Mouse (Mus musculus) embryonic stem cell, embryonic (primary cell): ENCODE data around the gene Ehhadh.

Source experiments
- CTCF ChIA-PET, 4 experiments: fragments of 300-600 bp in 2 of 4; fragments of 350-600 bp in 2 of 4; sonication (Branson Sonifier 250); formaldehyde crosslinking; loops; one replicate each; lab custom pipeline; 2022; ENCODE audit warnings: inconsistent platforms in 2 of 4; lab: Charles Lee
- POLR2A ChIA-PET, 4 experiments: fragments of 300-600 bp in 2 of 4; fragments of 350-600 bp in 2 of 4; sonication (Branson Sonifier 250); formaldehyde crosslinking; loops; one replicate each; lab custom pipeline; 2022; ENCODE audit warnings: antibody characterized with exemption in 4 of 4, inconsistent platforms in 1 of 4; lab: Charles Lee

The Ehhadh gene

GRCm38 (mm10) chr16:21787516-21788353 lies at the start of gene Ehhadh:
Gene Ehhadh, minus strand, starts transcription at chr16:21787807.
- POLR2A ChIA-PET: interaction anchor here in 3 of 4 experiments (0.6 to 2.0 kb wide), 18 partner anchors 9 to 470 kb away, joined by 3 to 8 read pairs (median 4); partner anchors contain the start of gene Tmem41a (in 1 of the 3)
- CTCF ChIA-PET: interaction anchor here in 1 of 4 experiments (0.5 to 0.6 kb wide), 2 partner anchors 228 to 251 kb away, joined by 3 to 8 read pairs; no protein-coding TSS in a partner anchor

- CTCF ChIA-PET: no interaction called here
- POLR2A ChIA-PET: interaction anchor here in 2 of 4 experiments (0.8 to 2.3 kb wide), 5 partner anchors 15 to 192 kb away, joined by 3 to 15 read pairs (median 3); partner anchors contain the start of gene Map3k13 (in 1 of the 2)
These were observed 48.9 kb upstream of the Ehhadh start for GRCm38 (mm10) chr16:21836311-21837072.

DNA sequence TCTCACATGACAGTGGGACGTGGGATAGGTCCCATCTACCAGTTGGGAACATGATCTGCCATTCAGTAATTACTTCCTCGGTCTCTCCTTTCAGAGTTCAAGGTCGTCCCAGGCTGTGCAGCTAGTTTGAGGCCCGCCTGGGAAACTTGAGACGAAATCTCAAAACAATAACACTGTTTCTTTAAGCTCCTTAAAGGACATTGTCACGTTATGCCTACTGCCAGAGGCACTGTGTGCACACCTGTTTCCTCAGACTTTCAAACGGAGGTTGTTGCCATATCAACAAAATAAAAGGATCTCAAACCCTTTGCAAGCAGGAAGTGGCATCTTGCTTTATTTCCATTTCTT lies 48.0 kb upstream of the Ehhadh start:
- ChIA-PET POLR2A (interaction anchor here in 3 of 4 experiments (0.5 to 2.3 kb wide), 21 partner anchors 10 to 226 kb away, joined by 3 to 15 read pairs (median 4); partner anchors contain the start of genes Map3k13 (in 1 of the 3) and Tmem41a (in 1 of the 3)), CTCF (interaction anchor here in 2 of 4 experiments (0.6 to 0.8 kb wide), 2 partner anchors 223 to 287 kb away, joined by 3 read pairs; no protein-coding TSS in a partner anchor)

DNA sequence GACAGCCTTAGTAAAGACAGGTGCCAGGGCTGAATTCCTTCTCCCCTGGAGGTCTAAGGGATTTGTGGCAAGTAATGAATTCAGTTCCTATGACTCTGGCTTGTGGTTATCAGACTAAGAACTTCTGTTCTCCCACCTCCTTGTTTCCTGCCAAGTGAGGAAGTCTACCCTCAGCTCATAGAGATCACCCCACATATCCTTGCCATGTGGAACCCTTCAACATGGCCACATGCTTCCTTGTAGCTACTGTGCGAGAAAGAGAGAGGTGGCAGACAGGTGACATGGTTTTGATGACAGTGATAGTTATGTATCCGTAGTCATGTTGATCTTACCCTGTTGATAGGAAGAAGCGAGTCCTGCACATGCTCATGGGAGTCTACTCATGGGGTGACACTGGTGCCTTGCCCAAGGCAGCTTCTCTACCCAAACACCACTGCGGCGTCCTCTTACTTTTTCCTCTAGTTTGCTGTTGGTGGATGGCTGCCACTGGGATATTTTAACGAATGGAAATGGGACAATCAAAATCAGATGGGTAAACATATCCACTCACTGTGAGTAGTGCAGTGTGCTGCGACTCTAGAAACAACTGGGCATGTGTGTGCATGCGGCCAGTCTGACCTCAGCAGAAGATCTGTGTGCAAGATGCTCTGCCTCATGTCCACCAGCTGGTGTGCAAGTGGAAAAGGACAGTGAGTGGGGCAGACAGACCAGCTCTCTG lies 47.4 kb upstream of the Ehhadh start:
- ChIA-PET CTCF (interaction anchor here in 1 of 4 experiments (0.8 kb wide), 1 partner anchor 224 kb away, joined by 3 read pairs; no protein-coding TSS in a partner anchor), POLR2A (interaction anchor here in 3 of 4 experiments (0.5 to 2.3 kb wide), 19 partner anchors 9 to 227 kb away, joined by 3 to 15 read pairs (median 4); partner anchors contain the start of gene Tmem41a (in 1 of the 3))

DNA sequence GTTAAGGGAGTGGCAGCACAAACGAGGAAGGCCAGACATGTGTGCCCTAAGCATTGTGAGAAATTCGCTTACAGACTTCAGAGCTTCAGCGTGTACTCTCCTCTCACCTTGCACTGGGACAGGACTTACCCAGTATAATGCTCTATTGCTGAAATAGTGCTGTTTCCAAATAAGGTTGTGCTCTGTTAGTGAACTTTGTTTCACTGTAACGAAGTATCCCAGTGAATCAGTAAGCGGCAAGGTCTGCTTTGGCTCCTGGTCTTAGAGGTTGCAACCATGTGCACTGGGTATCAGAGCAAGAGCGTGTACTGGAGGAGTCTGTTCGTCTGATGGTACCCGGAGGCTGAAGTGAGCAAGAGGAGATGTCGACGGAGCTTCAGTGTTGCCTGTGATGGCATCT lies 46.4 kb upstream of the Ehhadh start:
- POLR2A ChIA-PET: interaction anchor here in 1 of 4 experiments (1.4 kb wide), 1 partner anchor 26 kb away, joined by 4 read pairs; no protein-coding TSS in a partner anchor
- CTCF ChIA-PET: no interaction called here

GRCm38 (mm10) chr16:21833469-21833868 lies 45.9 kb upstream of the Ehhadh start:
- CTCF ChIA-PET: interaction anchor here in 1 of 4 experiments (1.5 kb wide), 1 partner anchor 1029 kb away, joined by 3 read pairs; no protein-coding TSS in a partner anchor
- POLR2A ChIA-PET: interaction anchor here in 2 of 4 experiments (1.1 to 1.4 kb wide), 2 partner anchors 25 to 26 kb away, joined by 3 to 4 read pairs; no protein-coding TSS in a partner anchor

- CTCF ChIA-PET: no interaction called here
- POLR2A ChIA-PET: interaction anchor here in 2 of 4 experiments (1.2 to 1.3 kb wide), 3 partner anchors 13 to 156 kb away, joined by 4 to 6 read pairs (median 4); no protein-coding TSS in a partner anchor
These were observed 44.2 kb upstream of the Ehhadh start for GRCm38 (mm10) chr16:21831764-21832163.

GRCm38 (mm10) chr16:21830784-21831183 lies 43.2 kb upstream of the Ehhadh start:
- ChIA-PET POLR2A (interaction anchor here in 2 of 4 experiments (0.6 to 1.4 kb wide), 3 partner anchors 10 to 157 kb away, joined by 3 to 4 read pairs (median 3); no protein-coding TSS in a partner anchor), CTCF (interaction anchor here in 1 of 4 experiments (0.7 kb wide), 1 partner anchor 384 kb away, joined by 8 read pairs; no protein-coding TSS in a partner anchor)

DNA sequence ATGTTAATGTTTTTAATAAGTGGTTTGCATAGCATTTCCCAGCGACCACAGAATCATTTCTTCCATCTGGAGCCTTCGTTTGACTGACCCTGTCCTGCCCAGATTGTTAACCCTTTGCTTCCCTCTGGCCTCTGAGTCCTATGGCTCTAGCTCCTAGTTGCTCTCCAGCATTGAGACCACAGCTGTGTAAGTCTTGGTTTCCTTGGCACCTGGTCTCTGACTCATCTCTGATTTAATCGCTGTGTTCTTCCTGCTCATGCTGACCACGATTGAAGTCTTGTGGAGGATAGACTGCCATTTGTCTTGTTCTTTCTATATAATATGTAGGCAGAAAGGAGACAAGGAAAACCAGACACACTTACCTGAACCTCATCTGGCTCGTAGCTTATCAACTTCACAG lies 42.1 kb upstream of the Ehhadh start:
- CTCF ChIA-PET: interaction anchor here in 1 of 4 experiments (0.5 kb wide), 1 partner anchor 11 kb away, joined by 6 read pairs; no protein-coding TSS in a partner anchor

DNA sequence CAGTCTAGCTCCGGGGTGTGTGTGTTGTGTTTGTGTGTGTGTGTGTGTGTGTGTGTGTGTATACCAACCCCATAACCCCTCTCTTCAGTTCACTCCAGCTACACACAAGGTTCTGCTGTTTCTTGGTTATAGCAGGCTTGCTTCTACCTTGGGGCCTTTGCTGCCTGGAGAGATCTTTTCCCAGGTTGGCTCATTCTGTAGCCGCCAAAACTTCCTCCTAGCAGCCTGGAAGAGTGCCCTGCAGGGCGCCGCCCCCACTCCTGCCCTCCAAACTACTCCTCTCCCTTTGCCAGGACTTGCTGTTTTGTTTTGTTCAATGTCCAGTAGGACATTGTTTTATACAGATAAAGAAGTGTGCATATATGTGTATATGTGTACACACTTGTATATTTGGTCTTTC lies 40.0 kb upstream of the Ehhadh start:
- ChIA-PET CTCF (no interaction called here), POLR2A (interaction anchor here in 2 of 4 experiments (0.7 to 1.4 kb wide), 4 partner anchors 9 to 221 kb away, joined by 3 to 7 read pairs (median 3); no protein-coding TSS in a partner anchor)

More for the DNA sequence above, 42.1 kb upstream of the Ehhadh start:
- POLR2A ChIA-PET: interaction anchor here in 2 of 4 experiments (0.9 to 1.4 kb wide), 2 partner anchors 133 to 166 kb away, joined by 3 read pairs; partner anchors contain the start of gene Liph (in 1 of the 2)

DNA sequence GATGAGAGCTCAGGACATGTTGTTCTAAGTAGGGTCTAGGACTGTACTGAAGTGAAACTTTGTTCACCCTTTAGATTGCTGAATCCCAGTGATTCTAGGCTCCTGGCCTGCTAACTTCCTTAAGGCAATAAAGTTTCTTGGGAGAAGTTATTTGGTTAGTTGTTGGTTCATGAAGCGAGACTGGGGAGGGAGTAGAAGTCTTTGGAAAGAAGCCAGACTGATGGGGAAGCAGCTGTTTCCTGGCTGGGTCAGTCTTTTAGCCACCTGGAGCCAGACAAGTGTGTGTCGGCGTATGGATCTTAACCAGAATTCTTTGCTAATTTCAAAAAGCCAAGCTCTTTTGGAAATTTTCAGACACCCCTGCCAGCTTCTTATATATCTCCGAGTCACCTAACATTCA lies 39.5 kb upstream of the Ehhadh start:
- ChIA-PET CTCF (interaction anchor here in 1 of 4 experiments (0.5 kb wide), 1 partner anchor 29 kb away, joined by 3 read pairs; no protein-coding TSS in a partner anchor), POLR2A (interaction anchor here in 2 of 4 experiments (0.7 to 1.4 kb wide), 4 partner anchors 9 to 220 kb away, joined by 3 to 7 read pairs (median 3); no protein-coding TSS in a partner anchor)

DNA sequence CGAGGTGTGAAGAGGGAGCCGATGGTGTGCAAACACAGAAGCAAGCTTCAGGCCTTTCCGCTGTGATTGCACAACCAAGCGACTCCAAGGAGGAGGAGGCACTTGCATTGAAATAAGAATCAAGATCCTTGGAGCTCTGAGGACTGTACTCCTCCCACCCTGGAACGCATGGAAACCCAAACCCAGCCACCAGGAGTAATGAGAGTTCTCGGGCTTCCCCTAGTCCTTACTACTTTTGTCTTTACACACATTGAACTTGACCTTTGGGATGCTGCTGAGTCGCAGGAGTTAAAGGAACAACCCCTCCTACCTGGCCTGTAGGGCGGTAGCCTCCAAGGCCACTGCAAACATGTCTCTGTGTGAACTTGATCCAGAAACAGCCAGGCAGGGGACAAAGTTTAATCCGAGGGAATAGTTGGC lies 38.0 kb upstream of the Ehhadh start:
- ChIA-PET POLR2A (interaction anchor here in 3 of 4 experiments (0.6 to 1.3 kb wide), 4 partner anchors 9 to 430 kb away, joined by 3 to 5 read pairs (median 5); no protein-coding TSS in a partner anchor), CTCF (interaction anchor here in 1 of 4 experiments (0.6 kb wide), 1 partner anchor 144 kb away, joined by 4 read pairs; no protein-coding TSS in a partner anchor)

DNA sequence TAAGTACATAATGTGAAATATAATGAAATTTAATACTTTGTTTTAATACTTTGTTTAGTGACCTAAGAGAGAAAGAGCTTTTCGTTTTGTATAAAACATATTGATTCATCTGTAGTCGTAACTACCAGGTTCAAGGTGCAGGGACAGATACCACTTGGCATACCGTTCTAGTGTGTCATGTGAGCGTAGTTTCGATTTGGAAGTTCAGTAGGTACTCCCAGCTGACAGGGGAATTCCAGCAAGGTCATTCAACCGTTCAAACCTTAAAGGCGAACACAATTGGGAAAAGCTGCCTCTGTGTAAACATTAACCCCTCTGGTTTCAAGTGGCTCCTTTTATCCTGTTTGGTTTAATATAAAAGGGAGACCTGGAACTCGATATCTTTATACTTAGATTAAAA lies 31.0 kb upstream of the Ehhadh start:
- POLR2A ChIA-PET: interaction anchor here (0.5 to 5.3 kb wide), 34 partner anchors 8 to 1466 kb away, joined by 3 to 62 read pairs (median 4); partner anchors contain the start of genes Map3k13 (in 2 of the 4), Ehhadh (in 1 of the 4) and Tmem41a (in 1 of the 4)
- CTCF ChIA-PET: interaction anchor here in 2 of 4 experiments (0.6 to 1.1 kb wide), 3 partner anchors 11 to 395 kb away, joined by 3 to 6 read pairs (median 6); no protein-coding TSS in a partner anchor

- ChIA-PET POLR2A (interaction anchor here in 3 of 4 experiments (0.5 to 5.3 kb wide), 24 partner anchors 8 to 1465 kb away, joined by 3 to 62 read pairs (median 6); partner anchors contain the start of genes Map3k13 (in 2 of the 3) and Ehhadh (in 1 of the 3)), CTCF (interaction anchor here in 1 of 4 experiments (0.6 kb wide), 1 partner anchor 578 kb away, joined by 3 read pairs; no protein-coding TSS in a partner anchor)
These were observed 30.5 kb upstream of the Ehhadh start for GRCm38 (mm10) chr16:21818132-21818531.

GRCm38 (mm10) chr16:21815669-21816010 lies 28.0 kb upstream of the Ehhadh start:
- POLR2A ChIA-PET: interaction anchor here in 2 of 4 experiments (0.8 to 5.3 kb wide), 18 partner anchors 9 to 277 kb away, joined by 3 to 62 read pairs (median 5); partner anchors contain the start of genes Map3k13 (in 2 of the 2) and Ehhadh (in 1 of the 2)
- CTCF ChIA-PET: interaction anchor here (0.7 to 1.8 kb wide), 10 partner anchors 21 to 279 kb away, joined by 3 to 9 read pairs (median 4); partner anchors contain the start of gene Map3k13 (in 2 of the 4)
